Comparison of ENCODE assay signal across 8 mouse cellular contexts in the genomic region with DNA sequence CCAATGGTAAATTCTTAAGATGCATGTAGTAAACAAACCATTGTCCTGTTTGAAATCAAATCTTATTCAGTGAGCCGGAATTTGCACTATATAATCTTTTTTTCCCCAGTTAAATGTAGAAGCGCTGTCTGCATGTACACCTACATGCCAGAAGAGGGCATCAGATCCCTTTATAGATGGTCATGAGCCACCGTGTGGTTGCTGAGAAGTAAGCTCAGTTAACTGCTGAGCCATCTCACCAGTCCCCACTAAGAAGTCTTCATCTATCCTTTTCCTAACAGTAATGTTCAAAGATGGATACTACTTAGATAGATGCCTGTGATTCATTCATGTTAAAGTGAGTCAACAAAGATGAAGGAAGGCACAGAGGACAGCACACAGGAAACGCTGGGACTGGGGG.
DNase-seq lines count a peak whose midpoint lies in the region.
"Had no signal": no experiment of that assay in that cellular context is flagged by ENCODE, and none has a peak within 500 bp of the region (broad histone marks: within the 10 kb centered on the region; RNA-seq: fewer than 3 reads in every experiment).

No protein-coding gene starts in this region.

- DNase-seq in kidney, adult 9 months = peak; percentile 55
- DNase-seq in kidney, adult 18-20 months = no peak
- DNase-seq in thymus, postnatal 14 days = peak; percentile 11
- DNase-seq in thymus, postnatal 10 days (ENCODE audit: low spot score in 2 of 2) = no peak
- DNase-seq in embryo, embryonic 11 days = peak; percentile 29
- DNase-seq in T-cell, adult 2 months (ENCODE audit: low spot score) = no peak
- no peak for DNase-seq in thymus, postnatal 36 days
- DNase-seq: cerebellum, adult 11 months had no signal

Comparison
In these comparisons a context has a peak if more than half of its experiments do, and no peak if none do; other contexts are left out.
1. DNase-seq: peak in kidney, adult 9 months (single experiment), thymus, postnatal 14 days (single experiment) and embryo, embryonic 11 days (single experiment); none in kidney, adult 18-20 months (single experiment), thymus, postnatal 10 days (0 of 2), T-cell, adult 2 months (single experiment) and thymus, postnatal 36 days (0 of 2).